8 mouse cellular contexts compared by ENCODE assay signal in the genomic region with DNA sequence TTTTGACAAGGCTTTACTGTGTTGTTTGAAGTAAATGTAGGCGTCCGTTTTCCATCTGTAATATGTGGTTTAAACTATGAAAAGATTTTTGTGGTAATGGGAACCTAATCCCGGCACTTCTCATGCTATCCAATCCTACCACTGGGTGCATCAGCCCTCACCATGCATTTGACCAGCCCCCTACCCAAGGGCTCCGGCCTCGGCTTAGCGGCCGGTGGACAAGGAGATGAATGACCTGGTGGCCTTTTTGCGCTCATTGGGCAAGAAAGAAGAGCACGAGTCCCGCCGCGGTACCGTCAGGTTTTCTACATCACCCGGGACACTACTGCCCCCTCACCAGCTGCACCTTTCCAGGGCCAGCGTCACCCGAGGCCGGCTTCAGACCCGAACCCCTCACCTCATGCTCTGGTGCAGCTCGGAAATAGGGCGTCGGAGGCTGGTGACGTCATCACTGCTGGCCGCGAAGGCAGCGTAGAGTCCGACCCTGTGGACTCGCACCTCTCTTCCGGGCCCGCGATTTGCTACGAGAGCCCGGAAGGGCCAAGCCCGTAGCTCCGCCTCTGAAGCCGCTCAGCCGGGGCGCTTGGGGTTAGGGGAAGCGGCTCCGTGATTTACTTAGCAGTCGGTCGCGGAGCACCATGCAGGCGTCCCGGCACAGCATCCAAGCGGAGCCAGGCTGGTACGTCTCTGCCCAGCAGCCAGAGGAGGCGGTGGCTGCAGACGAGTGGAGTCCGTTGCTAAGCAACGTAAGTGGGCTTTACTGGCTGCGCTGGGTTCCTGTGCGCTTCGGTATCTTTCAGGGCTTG. TPM values are rescaled to one million over a fixed set of nuclear protein-coding genes. Genes with fewer than 3 reads are reported as not detected.
A peak's percentile ranks its signal among the peaks of the same experiment; 100 is the strongest.
DNase-seq lines count a peak whose midpoint lies in the region; ATAC-seq and TF ChIP-seq lines count a peak whose summit lies in the region.

A gene (minus strand): TSS at position 424 of the 806 bp plus-strand sequence.
A gene (plus strand): TSS at position 493 of the 806 bp plus-strand sequence.

- peaks cover 31% of the 10 kb centered on the region for H3K4me1 ChIP-seq in embryonic facial prominence, embryonic 13.5 days
- H3K4me1 ChIP-seq in limb, embryonic 14.5 days (ENCODE audit: control insufficient read depth, insufficient read depth, low read length): peaks cover 14% of the 10 kb centered on the region; the same call in 1 of the 2 replicates
- peaks cover 12% of the 10 kb centered on the region; the same call in 1 of the 2 replicates for H3K4me1 ChIP-seq in midbrain, postnatal 0 days (ENCODE audit: insufficient read depth, low read length)

- no peaks in the 10 kb centered on the region for H3K27me3 ChIP-seq in embryonic facial prominence, embryonic 13.5 days
- H3K27me3 ChIP-seq in limb, embryonic 14.5 days (ENCODE audit: control insufficient read depth, insufficient read depth, low read length): no peaks in the 10 kb centered on the region
- no peaks in the 10 kb centered on the region for H3K27me3 ChIP-seq in midbrain, postnatal 0 days (ENCODE audit: insufficient read depth, low read length)

- H3K27ac ChIP-seq in embryonic facial prominence, embryonic 13.5 days: peak within 1 kb of the TSS; percentile 83
- H3K27ac ChIP-seq in limb, embryonic 14.5 days (replicated peaks; ENCODE audit: low read depth, low read length): peak within 1 kb of the TSS; percentile 80
- H3K27ac ChIP-seq in midbrain, postnatal 0 days (ENCODE audit: low read depth, low read length): peak within 1 kb of the TSS; percentile 76

- H3K9me3 ChIP-seq in embryonic facial prominence, embryonic 13.5 days: no peaks in the 10 kb centered on the region
- H3K9me3 ChIP-seq in limb, embryonic 14.5 days (ENCODE audit: control insufficient read depth, low read length): no peaks in the 10 kb centered on the region
- no peaks in the 10 kb centered on the region for H3K9me3 ChIP-seq in midbrain, postnatal 0 days (ENCODE audit: low read length)

- peak; percentile 95 for DNase-seq in 3134 (ENCODE audit: extremely low read depth, insufficient read length, low spot score)
- DNase-seq in adrenal gland, postnatal 36 days: peak; percentile 94
- DNase-seq in heart, adult 8-10 months (ENCODE audit: low spot score): peak; percentile 92
- peak; percentile 95 for DNase-seq in kidney, adult 9 months
- peak; percentile 96 for DNase-seq in limb, embryonic 14.5 days (ENCODE audit: low spot score)
- peak; percentile 96 for DNase-seq in midbrain, postnatal 0 days (ENCODE audit: low spot score)
- DNase-seq in spleen, postnatal 14 days (ENCODE audit: low spot score in 2 of 2): peak; percentile 72 to 83

- H3K36me3 ChIP-seq in embryonic facial prominence, embryonic 13.5 days: peaks cover 13% of the 10 kb centered on the region
- H3K36me3 ChIP-seq in limb, embryonic 14.5 days (ENCODE audit: control insufficient read depth, insufficient read depth, low read length): peaks cover 7% of the 10 kb centered on the region
- no peaks in the 10 kb centered on the region for H3K36me3 ChIP-seq in midbrain, postnatal 0 days (ENCODE audit: insufficient read depth, low read length)

- under 1% methylated on average over 53 of the region's 53 CpGs for WGBS in embryonic facial prominence, embryonic 13.5 days
- 2% methylated on average over 53 of the region's 53 CpGs for WGBS in limb, embryonic 14.5 days
- under 1% methylated on average over 53 of the region's 53 CpGs for WGBS in midbrain, postnatal 0 days

- peak; percentile 96 for ATAC-seq in embryonic facial prominence, embryonic 13.5 days (ENCODE audit: insufficient number of reproducible peaks, insufficient read depth, low FRiP score, low TSS enrichment, low read depth)
- peak; percentile 95 for ATAC-seq in limb, embryonic 14.5 days (ENCODE audit: low FRiP score, low read depth)
- ATAC-seq in midbrain, postnatal 0 days (ENCODE audit: low FRiP score): peak; percentile 97

- H3K4me3 ChIP-seq in embryonic facial prominence, embryonic 13.5 days: peak within 1 kb of the TSS; percentile 78
- peak within 1 kb of the TSS; percentile 81 for H3K4me3 ChIP-seq in limb, embryonic 14.5 days (replicated peaks; ENCODE audit: low read length)
- H3K4me3 ChIP-seq in midbrain, postnatal 0 days (ENCODE audit: low read depth, low read length): peak within 1 kb of the TSS; percentile 70

- peak within 1 kb of the TSS; percentile 61 for H3K4me2 ChIP-seq in embryonic facial prominence, embryonic 13.5 days
- H3K4me2 ChIP-seq in limb, embryonic 14.5 days (replicated peaks; ENCODE audit: low read depth, low read length, severe bottlenecking): peak within 1 kb of the TSS; percentile 79
- peak within 1 kb of the TSS; percentile 64 for H3K4me2 ChIP-seq in midbrain, postnatal 0 days (ENCODE audit: low read depth, low read length, poor library complexity, severe bottlenecking)

- TF ChIP-seq CTCF in midbrain, postnatal 0 days (IDR thresholded peaks at IDR 0.05): 0 out of 2 replicates have a peak, but pooled peaks have one; percentile 17

- TF ChIP-seq POLR2A in limb, embryonic 14.5 days (IDR thresholded peaks at IDR 0.05; ENCODE audit: borderline replicate concordance, extremely low read depth, insufficient read depth, insufficient read length): 0 out of 2 replicates have a peak, but pooled peaks have one; percentile 54

- H3K9ac ChIP-seq in embryonic facial prominence, embryonic 13.5 days: peak within 1 kb of the TSS; percentile 86
- H3K9ac ChIP-seq in limb, embryonic 14.5 days (ENCODE audit: low read depth, low read length, severe bottlenecking): peak within 1 kb of the TSS; percentile 83
- peak within 1 kb of the TSS; percentile 77 for H3K9ac ChIP-seq in midbrain, postnatal 0 days (replicated peaks; ENCODE audit: low read length, poor library complexity, severe bottlenecking)

RNA-seq across cellular contexts. Expression of the first gene that starts in this region (rescaled TPM):
- total RNA-seq in adrenal gland, postnatal 36 days (2021): 10 to 100 TPM; 11.3 to 11.6 TPM
- 17.3 and 18.9 TPM in 2 replicates for polyA plus RNA-seq in embryonic facial prominence, embryonic 13.5 days (2015; fragmentation: Nextera tagmentation; extraction: Ambion mirVana)
- 10 to 100 TPM; 39.5 to 63.8 (median 49.1) TPM for total RNA-seq in heart, adult 8-10 months (2022)
- 14.1 and 15.3 TPM in 2 replicates for polyA plus RNA-seq in limb, embryonic 14.5 days (2012; rRNA removed)
- polyA plus RNA-seq in limb, embryonic 14.5 days (2014; fragmentation: Nextera tagmentation; extraction: Ambion mirVana): 14.5 and 16.6 TPM in 2 replicates
- total RNA-seq in midbrain, postnatal 0 days (2014; rRNA removed): 9.4 and 12.2 TPM in 2 replicates
- polyA plus RNA-seq in midbrain, postnatal 0 days (2015; fragmentation: Nextera tagmentation; extraction: Ambion mirVana): 13.4 and 15.9 TPM in 2 replicates

RNA-seq across cellular contexts. Expression of the second gene that starts in this region (rescaled TPM):
- total RNA-seq in adrenal gland, postnatal 36 days (2021): 1 to 10 TPM; 4.7 to 6.2 TPM
- 10.9 and 13.7 TPM in 2 replicates for polyA plus RNA-seq in embryonic facial prominence, embryonic 13.5 days (2015; fragmentation: Nextera tagmentation; extraction: Ambion mirVana)
- 1 to 10 TPM; 3.2 to 5.8 (median 4.5) TPM for total RNA-seq in heart, adult 8-10 months (2022)
- 37.6 and 47.3 TPM in 2 replicates for polyA plus RNA-seq in limb, embryonic 14.5 days (2012; rRNA removed)
- polyA plus RNA-seq in limb, embryonic 14.5 days (2014; fragmentation: Nextera tagmentation; extraction: Ambion mirVana): 13.1 and 17.2 TPM in 2 replicates
- 24.6 and 26.2 TPM in 2 replicates for total RNA-seq in midbrain, postnatal 0 days (2014; rRNA removed)
- polyA plus RNA-seq in midbrain, postnatal 0 days (2015; fragmentation: Nextera tagmentation; extraction: Ambion mirVana): 6.9 and 10.2 TPM in 2 replicates

Comparison
In these comparisons a context has a peak if more than half of its experiments do, and no peak if none do; other contexts are left out.
1. Peak in every context shown above with its lines: DNase-seq, ATAC-seq, H3K4me3 ChIP-seq and H3K27ac ChIP-seq.